Mouse (Mus musculus) stomach, embryonic 16.5 days (tissue): ENCODE data around the gene Klb. TPM values are rescaled to one million over a fixed set of nuclear protein-coding genes. Genes with fewer than 3 reads are reported as not detected.

ENCODE experiments used
- ATAC-seq: fragments of 200-750 bp; cut with Nextera tagmentation; 2 replicates; pipeline ENCODE4 v1.8.0; 2017; ENCODE audit warnings: moderate number of reproducible peaks, moderate TSS enrichment; ENCODE audit not compliant: insufficient read depth, low FRiP score
- H3K27ac ChIP-seq: fragments of 300-500 bp; sonication (generic); 2 replicates; pipeline ENCODE4 v1.5.1; 2014; ENCODE audit warnings: low read length
- H3K27me3 ChIP-seq: fragments of 300-500 bp; sonication (generic); 2 replicates; pipeline ENCODE4 v1.6.1; 2014; ENCODE audit warnings: low read length, control low read depth, mixed read lengths; ENCODE audit not compliant: control insufficient read depth, insufficient read depth
- H3K36me3 ChIP-seq: fragments of 300-500 bp; sonication (generic); 2 replicates; pipeline ENCODE4 v1.6.1; 2014; ENCODE audit warnings: low read length; ENCODE audit not compliant: control insufficient read depth, insufficient read depth
- H3K4me1 ChIP-seq: fragments of 300-500 bp; sonication (generic); 2 replicates; pipeline ENCODE4 v1.6.1; 2014; ENCODE audit warnings: low read length, control low read depth, mixed read lengths; ENCODE audit not compliant: control insufficient read depth, insufficient read depth
- H3K4me2 ChIP-seq: fragments of 300-500 bp; sonication (generic); 2 replicates; pipeline ENCODE4 v1.6.1; 2014; ENCODE audit warnings: low read depth, low read length, mixed read lengths
- H3K4me3 ChIP-seq: fragments of 300-500 bp; sonication (generic); replicated peaks from 2 replicates; pipeline ENCODE4 v1.5.1; 2014; ENCODE audit warnings: mild to moderate bottlenecking, low read length
- H3K9ac ChIP-seq: fragments of 300-500 bp; sonication (generic); 2 replicates; pipeline ENCODE4 v1.6.1; 2014; ENCODE audit warnings: low read length
- H3K9me3 ChIP-seq: fragments of 300-500 bp; sonication (generic); replicated peaks from 2 replicates; pipeline ENCODE4 v1.6.1; 2016; ENCODE audit warnings: low read length, control low read depth; ENCODE audit not compliant: control insufficient read depth
- WGBS: fragments of 180-500 bp; shearing (Covaris S2); extraction: QIAGEN DNeasy Blood & Tissue Kit; methylation state at CpG from one replicate; pipeline ENCODE4 v1.1.7; 2014; 5-methylcytosine and 5-hydroxymethylcytosine counted together
- polyA plus RNA-seq: library from polyadenylated mRNA; unstranded; fragments of >200 nt; fragmentation: Nextera tagmentation; extraction: Ambion mirVana; gene quantifications from 2 replicates; pipeline ENCODE4 v1.2.1, GENCODE M21; 2015

The Klb gene
- polyA plus RNA-seq, 1 experiment from 2014 or later: 1.8 TPM

DNA sequence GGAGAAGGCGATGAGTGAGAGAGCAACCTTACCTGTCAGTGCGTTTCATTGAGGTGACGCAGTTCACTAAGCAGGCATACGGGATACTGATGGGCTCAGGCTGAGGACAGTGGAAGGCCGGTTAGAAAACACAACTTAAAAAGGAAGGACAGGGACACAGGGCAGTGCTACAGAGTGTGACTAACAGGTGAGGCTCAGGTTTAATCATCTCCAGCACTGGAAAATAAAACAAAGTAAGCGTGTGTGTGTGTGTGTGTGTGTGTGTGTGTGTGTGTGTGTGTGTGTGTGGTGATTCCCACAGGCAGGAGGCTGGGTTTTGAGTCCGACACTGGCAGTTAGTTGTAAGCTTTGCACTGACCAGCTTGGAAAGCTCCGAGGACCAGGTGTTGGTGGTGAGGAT lies 74.7 kb downstream of the Klb start:
- Histone ChIP-seq H3K4me3 (no peak overlapping the region), H3K4me2 (no peak overlapping the region), H3K27ac (no peak overlapping the region), H3K36me3 (peaks cover 23% of the 10 kb centered on the region; the same call in 1 of the 2 replicates), H3K9me3 (no peaks in the 10 kb centered on the region), H3K4me1 (no peaks in the 10 kb centered on the region), H3K9ac (no peak overlapping the region), H3K27me3 (no peaks in the 10 kb centered on the region)
- 92% methylated on average over 8 of the region's 8 CpGs for WGBS
- ATAC-seq: no peak

GRCm38 (mm10) chr5:65424215-65424614 lies 76.1 kb downstream of the Klb start:
- peak; percentile 91 for ATAC-seq
- peaks cover 23% of the 10 kb centered on the region; the same call in 1 of the 2 replicates for H3K36me3 ChIP-seq
- H3K9ac ChIP-seq: no peak overlapping the region
- H3K4me1 ChIP-seq: peaks cover 4% of the 10 kb centered on the region
- 58% methylated on average over 6 of the region's 6 CpGs for WGBS
- H3K27me3 ChIP-seq: no peaks in the 10 kb centered on the region
- H3K27ac ChIP-seq: peak overlapping the region; percentile 44
- H3K4me3 ChIP-seq: no peak overlapping the region
- H3K4me2 ChIP-seq: no peak overlapping the region
- no peaks in the 10 kb centered on the region for H3K9me3 ChIP-seq

DNA sequence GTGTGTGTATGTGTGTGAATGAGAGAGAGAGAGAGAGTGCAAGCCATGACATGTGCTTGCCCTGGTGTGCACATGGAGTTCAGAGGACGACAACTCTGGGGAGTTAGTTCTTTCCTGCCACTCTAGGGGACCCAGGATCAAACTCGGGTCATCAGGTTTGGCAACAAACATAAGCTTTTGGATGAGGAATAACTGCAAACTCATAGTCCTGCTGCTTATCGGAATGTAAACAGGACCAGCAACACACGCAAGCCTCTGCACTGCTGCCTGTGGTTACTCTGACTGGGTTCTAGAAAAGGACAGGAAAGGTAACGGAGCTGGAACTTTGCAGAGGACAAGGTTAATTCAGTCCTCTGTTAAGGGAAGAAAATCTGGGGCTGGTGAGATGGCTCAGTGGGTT lies 77.1 kb downstream of the Klb start:
- Histone ChIP-seq H3K4me3 (no peak overlapping the region), H3K27ac (no peak overlapping the region), H3K27me3 (no peaks in the 10 kb centered on the region), H3K9me3 (no peaks in the 10 kb centered on the region), H3K4me1 (peaks cover 4% of the 10 kb centered on the region), H3K4me2 (no peak overlapping the region), H3K36me3 (0 out of 2 replicates have a peak, but pooled peaks cover 20% of the 10 kb centered on the region), H3K9ac (no peak overlapping the region)
- no peak for ATAC-seq
- WGBS: 71% methylated on average over 5 of the region's 5 CpGs

GRCm38 (mm10) chr5:65428321-65428720 lies 80.2 kb downstream of the Klb start:
- Histone ChIP-seq H3K9ac (no peak overlapping the region), H3K9me3 (no peaks in the 10 kb centered on the region), H3K4me1 (peaks cover 7% of the 10 kb centered on the region), H3K4me2 (no peak overlapping the region), H3K36me3 (0 out of 2 replicates have a peak, but pooled peaks cover 15% of the 10 kb centered on the region), H3K27me3 (no peaks in the 10 kb centered on the region), H3K4me3 (no peak overlapping the region), H3K27ac (peak overlapping the region; percentile 79)
- WGBS: 34% methylated on average over 4 of the region's 4 CpGs
- ATAC-seq: peak; percentile 49; the same call in 1 of the 2 replicates

- Histone ChIP-seq H3K4me3 (no peak overlapping the region), H3K4me2 (no peak overlapping the region), H3K9ac (no peak overlapping the region), H3K9me3 (no peaks in the 10 kb centered on the region), H3K27ac (peak overlapping the region; percentile 39; the same call in 1 of the 2 replicates), H3K27me3 (no peaks in the 10 kb centered on the region), H3K36me3 (0 out of 2 replicates have a peak, but pooled peaks cover 10% of the 10 kb centered on the region), H3K4me1 (peaks cover 14% of the 10 kb centered on the region)
- ATAC-seq: no peak
- WGBS: 76% methylated on average over 5 of the region's 5 CpGs
Measured at GRCm38 (mm10) chr5:65429441-65429840, 81.3 kb downstream of the Klb start.

Other genes starting within 250 kb of the Klb start
- 7.2 and 8.5 TPM in 2 replicates for gene Klhl5, start 240.8 kb upstream of the Klb start, polyA plus RNA-seq
- gene Wdr19, start 148.6 kb upstream of the Klb start, polyA plus RNA-seq: 6.3 and 7.4 TPM in 2 replicates
- gene Rfc1, start 12.6 kb upstream of the Klb start, polyA plus RNA-seq: 65.7 and 77.8 TPM in 2 replicates
- gene Rpl9, start 43.1 kb downstream of the Klb start, polyA plus RNA-seq: 850 and 976 TPM in 2 replicates
- 52.9 and 57.5 TPM in 2 replicates for gene Lias, start 43.2 kb downstream of the Klb start, polyA plus RNA-seq
- gene Ugdh, start 87.6 kb downstream of the Klb start, polyA plus RNA-seq: 184 and 191 TPM in 2 replicates
- gene Gm43552, start 144.5 kb downstream of the Klb start, polyA plus RNA-seq: not detected in 2 replicates
- gene Smim14, start 188.9 kb downstream of the Klb start, polyA plus RNA-seq: 187 and 192 TPM in 2 replicates
- gene Ube2k, start 188.9 kb downstream of the Klb start, polyA plus RNA-seq: 145 and 155 TPM in 2 replicates